Mouse (Mus musculus): Measurements from ENCODE around the gene Olfr1373.
"Not testable (repeated sequence)": the region's sequence is repeated elsewhere in the genome, so short reads cannot be mapped to it uniquely, and the experiment has no call there.

Gene Olfr1373

GRCm38 (mm10) chr11:52145428-52145827 lies at the start of gene Olfr1373:
Gene Olfr1373, minus strand, starts transcription at chr11:52145528.
- DNase-seq: not testable (repeated sequence)

DNA sequence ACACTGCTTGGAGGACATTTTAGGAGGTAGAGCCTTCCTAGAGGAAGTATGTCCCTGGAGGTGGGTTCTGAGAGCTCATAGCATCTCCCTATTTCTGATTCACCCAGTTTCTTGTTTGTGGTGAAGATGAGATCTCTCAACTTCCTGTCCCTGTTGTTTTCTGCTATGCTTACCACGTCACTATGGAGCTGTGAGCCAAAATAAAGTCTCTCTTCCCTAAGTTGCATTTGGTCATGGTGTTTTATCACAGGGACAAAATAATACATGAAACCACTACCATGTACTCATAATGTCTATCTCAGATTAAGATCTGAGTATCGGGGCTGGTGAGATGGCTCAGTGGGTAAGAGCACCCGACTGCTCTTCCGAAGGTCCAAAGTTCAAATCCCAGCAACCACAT lies 35.3 kb upstream of the Olfr1373 start:
- DNase-seq: not testable (repeated sequence)

DNA sequence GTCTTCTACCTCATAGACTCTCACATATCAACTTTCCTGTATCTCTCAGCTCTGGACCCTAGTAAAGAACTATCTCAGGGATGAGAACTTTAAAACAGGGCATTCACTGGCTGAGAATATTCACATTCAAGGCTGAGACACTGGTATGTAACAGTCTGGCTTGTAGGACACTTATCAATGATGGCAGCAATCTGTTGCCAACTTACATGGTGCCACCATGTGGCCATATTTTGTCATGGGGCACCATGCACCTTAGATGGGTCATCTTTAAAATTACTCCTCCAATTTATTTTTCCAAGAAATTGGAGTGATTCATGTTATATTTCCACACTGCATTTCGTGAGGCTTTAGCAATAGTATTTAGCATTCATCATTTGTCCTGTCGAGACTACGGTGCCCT lies 34.6 kb upstream of the Olfr1373 start:
- DNase-seq: not testable (repeated sequence)

- DNase-seq: peak; percentile 15
Observed at GRCm38 (mm10) chr11:52168461-52168860, 23.1 kb upstream of the Olfr1373 start.

- peak; percentile 68 for DNase-seq
Observed at GRCm38 (mm10) chr11:52167901-52168302, 22.6 kb upstream of the Olfr1373 start.

DNA sequence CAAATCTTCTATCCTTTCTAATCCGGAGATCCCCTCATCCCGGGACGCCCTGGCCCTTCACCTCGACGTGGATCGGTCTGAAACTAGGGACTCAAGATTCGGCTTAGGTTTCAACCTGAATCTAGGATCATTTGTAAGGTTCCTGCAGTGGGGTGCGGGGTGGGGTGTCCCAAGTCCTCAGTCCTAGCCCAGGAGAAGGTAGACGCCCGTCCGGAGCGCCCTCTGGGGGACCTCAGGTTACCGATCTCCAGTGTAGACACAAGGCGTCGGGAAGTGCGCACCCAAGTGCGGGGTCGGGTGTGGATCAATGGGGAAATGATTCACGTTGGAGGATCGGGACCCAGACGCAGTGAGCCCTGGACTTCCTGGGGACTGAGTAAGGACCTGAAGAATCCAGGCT lies 21.8 kb upstream of the Olfr1373 start:
- peak; percentile 23 for DNase-seq

DNA sequence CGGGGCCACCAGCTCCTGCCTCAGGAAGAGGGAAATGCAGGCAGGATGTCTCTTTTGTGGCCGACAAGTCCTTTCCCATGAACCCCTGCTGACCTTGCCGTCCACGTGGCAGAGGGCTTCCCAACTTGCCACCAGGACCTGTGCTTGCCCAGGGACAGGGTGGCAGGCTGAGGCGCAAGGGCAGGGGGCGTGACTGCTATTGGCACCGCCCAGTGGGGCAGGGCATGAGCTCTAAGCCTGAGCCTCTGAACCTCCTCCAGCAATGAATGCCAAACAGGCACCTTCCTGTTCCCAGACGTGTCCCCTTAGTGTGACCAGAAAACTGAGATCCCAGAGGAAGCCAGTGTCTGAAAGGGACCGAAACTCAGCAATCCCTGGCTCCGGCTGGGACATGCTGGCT lies 18.6 kb upstream of the Olfr1373 start:
- no peak for DNase-seq

DNA sequence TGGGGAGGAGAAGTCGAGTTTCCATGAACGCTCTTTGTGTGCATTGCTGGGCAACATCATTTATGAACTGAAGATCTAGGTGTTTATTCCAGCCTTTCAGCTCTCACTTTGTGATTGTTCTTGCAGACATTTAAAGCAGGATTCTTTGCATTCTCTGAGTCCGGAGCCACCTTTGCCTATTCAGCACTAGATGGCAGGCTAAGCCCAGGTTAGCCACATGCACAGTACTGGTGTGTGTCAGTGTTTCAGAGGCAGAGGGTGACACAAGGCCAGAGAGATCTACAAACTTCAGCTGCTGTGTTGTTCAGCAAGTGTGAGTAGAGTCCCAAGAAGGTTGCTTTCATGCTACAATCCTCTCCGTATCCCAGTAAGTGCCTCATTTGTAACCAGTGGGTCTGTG lies 1.7 kb downstream of the Olfr1373 start:
- DNase-seq: peak; percentile 60

GRCm38 (mm10) chr11:52130451-52131068 lies 14.8 kb downstream of the Olfr1373 start:
- no peak for DNase-seq

- DNase-seq: no peak
Observed at GRCm38 (mm10) chr11:52129621-52130450, 15.5 kb downstream of the Olfr1373 start.

DNA sequence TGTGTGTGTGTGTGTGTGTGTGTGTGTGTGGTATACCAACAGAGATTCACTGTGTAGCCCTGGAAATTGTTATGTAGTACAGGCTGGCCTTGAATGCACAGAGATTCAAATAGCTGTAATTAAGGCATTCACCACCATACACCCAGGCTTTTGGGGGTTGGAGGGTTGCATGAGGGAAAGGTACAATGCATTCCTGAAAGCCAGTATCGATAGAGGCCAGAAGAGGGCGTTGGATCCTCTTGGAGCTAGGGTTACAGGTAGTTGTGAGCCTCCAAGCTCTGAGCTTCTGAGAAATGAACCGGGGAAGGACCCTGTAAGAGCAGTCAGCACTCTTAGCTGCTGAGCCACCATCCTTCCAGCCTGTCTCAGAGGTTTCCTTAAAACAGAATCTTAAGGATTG lies 16.2 kb downstream of the Olfr1373 start:
- no peak for DNase-seq

GRCm38 (mm10) chr11:52128316-52129061 lies 16.8 kb downstream of the Olfr1373 start:
- no peak for DNase-seq

DNA sequence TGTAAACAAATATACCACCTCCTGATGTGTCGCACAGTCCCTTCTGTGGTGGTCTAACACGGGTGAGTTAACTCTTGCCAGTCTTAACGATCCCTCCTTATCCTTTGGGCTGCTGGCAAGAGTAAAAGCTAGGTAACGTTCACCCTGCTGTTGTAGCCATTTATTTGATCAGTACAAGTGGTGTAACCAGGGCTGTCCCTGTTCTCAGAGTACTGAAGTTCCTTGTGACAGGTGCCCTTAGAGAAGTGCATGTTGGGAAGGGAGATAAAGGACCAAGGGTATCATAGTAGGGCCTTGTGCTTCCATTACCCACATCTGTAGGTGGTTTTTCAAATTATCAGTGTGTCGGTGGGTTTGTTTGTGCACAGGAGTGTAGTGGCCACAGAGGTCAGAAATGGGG lies 17.6 kb downstream of the Olfr1373 start:
- no peak for DNase-seq

- DNase-seq: no peak
Observed at GRCm38 (mm10) chr11:52127169-52127568, 18.2 kb downstream of the Olfr1373 start.

DNA sequence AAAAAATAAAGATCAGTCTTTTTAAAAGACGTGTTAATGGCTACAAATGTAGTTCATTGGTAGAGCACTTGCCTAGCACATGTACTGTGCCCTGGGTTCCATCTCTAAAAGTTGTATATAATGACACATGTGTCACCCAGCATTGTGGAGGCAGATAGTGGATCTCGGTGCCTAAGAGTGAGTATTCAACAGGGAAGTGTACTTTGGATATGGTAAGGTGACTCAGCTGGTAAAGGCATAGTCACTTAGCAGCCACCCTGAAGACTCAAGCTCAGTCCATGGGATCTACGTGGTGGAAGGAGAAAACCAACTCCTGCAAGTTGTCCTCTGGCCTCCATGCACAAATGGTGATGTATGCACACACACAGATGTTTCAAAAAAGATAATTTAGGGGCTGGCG lies 20.9 kb downstream of the Olfr1373 start:
- DNase-seq: no peak

GRCm38 (mm10) chr11:52122045-52122444 lies 23.3 kb downstream of the Olfr1373 start:
- no peak for DNase-seq

DNA sequence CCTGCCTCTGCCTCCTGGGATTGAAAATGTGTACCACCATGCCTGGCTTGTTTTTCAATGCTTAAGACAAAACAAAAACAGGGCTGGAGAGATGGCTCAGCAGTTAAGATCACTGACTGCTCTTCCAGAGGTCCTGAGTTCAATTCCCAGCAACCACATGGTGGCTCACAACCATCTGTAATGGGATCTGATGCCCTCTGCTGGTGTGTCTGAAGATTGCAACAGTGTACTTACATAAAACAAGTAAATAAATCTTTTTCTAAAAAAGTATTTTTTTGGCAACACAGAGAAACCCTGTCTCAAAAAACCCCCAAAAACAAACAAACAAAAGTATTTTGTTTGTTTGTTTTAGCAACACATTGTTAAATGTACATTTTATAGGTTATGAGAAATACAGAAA lies 24.9 kb downstream of the Olfr1373 start:
- not testable (repeated sequence) for DNase-seq

- no peak for DNase-seq
Observed at GRCm38 (mm10) chr11:52117156-52117555, 28.2 kb downstream of the Olfr1373 start.

GRCm38 (mm10) chr11:52116117-52116516 lies 29.2 kb downstream of the Olfr1373 start:
- not testable (repeated sequence) for DNase-seq

- no peak for DNase-seq
Observed at GRCm38 (mm10) chr11:52115479-52115878, 29.8 kb downstream of the Olfr1373 start.

DNA sequence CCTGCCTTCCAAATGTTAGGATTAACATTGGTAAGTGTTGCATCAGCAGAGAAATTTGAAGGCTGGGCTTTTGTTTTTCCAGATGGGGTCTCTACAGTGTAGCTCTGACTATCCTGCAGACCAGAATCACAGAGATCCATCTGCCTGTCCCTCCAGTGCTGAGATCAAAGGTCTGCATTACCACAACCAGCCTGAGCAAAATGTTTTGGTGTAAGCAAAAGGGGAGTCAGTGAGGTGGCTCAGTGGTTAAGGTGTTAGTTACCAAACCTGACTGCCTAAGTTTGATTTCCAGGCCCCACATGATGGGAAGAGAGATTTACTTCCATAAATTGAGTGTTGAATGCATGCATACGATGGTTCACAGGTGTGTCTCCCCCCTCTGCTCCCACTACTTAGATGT lies 35.9 kb downstream of the Olfr1373 start:
- DNase-seq: no peak

DNA sequence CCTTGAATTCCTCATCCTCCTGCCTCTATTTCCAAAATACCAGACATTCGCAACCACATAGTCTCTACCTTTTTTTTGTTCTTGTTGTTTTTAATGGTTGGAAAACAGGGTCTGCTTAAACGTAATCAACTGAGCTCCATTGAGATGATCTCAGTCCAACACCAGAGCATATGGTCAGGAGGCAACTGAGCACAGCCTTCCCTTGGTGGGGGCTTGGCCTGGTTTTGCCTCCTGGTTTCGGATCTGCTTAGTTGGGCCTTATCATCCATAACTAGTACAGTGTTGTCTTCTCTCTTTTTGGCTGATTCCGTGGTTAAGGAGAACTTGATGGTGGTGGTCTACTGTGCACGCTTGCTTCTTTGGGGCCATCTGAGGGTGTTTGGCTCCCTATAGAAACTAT lies 36.5 kb downstream of the Olfr1373 start:
- no peak for DNase-seq

GRCm38 (mm10) chr11:52106438-52106837 lies 38.9 kb downstream of the Olfr1373 start:
- no peak for DNase-seq

- DNase-seq: no peak
Observed at GRCm38 (mm10) chr11:52106037-52106436, 39.3 kb downstream of the Olfr1373 start.
